Mouse (Mus musculus) forelimb bud, embryonic 11.5 days (tissue): ENCODE measurements around the gene Ets2.
"Not testable (repeated sequence)": the region's sequence is repeated elsewhere in the genome, so short reads cannot be mapped to it uniquely, and the experiment has no call there.

ENCODE experiments used
- DNase-seq: peaks from one replicate; pipeline ENCODE4 v3.0.0-alpha.2; 2012; ENCODE audit warnings: low read depth, low spot score

Ets2 gene

DNA sequence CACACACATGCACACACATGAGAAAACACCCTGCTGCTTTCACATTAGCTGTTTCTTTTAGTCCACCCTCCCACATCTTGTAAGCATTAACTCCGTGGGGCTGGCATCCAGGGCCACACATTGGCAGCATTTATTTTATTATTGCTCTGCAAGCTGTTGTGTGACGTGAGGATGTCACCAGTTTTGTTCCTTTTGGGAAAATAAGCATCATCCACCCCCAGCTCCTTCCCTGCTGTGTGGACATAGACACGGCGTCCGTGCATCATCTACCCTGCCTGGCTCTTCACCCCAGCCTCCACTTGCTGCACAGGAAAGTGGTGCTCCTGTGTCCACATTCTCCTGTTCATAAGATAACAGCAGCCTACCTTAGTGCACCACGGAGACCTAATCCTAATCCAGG is 27.9 kb downstream of the Ets2 start:
- no peak for DNase-seq

DNA sequence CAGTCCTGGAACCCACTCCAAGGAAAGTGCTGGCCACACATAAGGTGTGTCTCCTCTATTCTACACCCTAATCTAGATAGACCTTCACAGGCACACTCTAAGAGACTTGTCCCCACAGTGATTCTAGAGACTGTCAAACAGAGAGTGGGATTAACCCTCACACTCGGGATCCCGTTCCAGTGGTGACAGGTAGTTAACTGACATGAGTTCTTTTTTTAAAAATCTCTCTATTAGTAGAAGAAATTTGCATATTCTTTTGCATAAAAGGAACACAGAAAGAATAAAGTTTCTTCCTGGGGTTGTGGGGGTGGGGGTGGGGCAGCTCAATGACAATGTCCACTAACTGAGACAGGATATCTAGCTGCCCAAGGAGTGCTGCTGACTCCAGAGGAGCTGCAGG is 32.9 kb downstream of the Ets2 start:
- no peak for DNase-seq

DNA sequence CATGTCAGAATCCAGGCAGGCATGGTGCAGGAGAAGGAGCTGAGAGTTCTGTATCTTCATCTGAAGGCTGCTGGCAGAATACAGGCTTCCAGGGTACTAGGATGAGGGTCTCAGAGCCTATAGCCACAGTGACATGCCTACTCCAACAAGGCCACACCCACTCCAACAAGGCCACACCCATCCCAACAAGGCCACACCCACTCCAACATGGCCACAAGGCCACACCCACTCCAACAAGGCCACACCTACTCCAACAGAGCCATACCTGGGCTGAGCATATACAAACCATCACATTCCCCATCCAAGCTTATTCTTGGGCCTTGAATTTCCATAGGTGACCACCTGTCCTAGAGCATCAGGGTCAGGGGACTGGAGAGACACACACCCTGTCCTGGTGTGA is 34.2 kb downstream of the Ets2 start:
- DNase-seq, result no peak

DNA sequence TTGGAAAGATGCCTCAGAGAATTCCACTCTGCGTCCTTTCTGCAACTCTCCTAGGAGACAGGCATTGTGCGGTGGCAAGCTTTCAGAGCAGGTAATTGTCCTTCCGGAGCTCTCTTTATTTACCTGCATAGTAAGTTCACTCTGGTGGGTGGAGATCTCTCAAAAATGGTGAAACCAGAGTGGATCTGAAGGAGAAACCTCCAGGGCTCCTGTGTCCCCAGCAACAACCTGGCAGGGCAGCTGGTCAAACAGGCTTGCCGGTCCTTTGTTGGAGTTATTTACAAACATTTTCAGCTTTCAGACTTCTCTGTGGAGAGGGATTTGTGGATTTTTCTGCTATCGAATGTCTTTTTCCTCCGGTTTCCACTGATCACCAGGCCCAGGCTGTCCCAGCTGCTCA is 34.6 kb downstream of the Ets2 start:
- DNase-seq, result no peak

DNA sequence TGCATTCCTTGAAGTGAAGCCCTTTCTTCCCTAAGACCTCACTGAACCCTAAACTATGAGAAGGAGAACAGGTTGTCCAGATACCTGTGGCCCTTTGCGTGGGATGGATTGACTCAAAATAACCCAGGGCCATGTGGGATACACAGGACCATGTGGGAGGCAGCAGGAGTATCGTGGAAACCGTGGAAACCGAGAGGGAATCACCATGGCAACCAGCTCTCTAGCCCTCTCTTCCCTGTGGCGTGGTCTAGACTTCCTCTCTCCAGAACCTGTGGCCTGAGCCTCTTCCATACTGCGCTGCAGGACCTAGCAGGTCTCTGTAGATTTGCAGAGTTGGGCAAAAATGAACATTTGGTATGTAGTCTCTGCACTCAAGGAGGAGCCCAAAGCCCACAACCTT is 37.6 kb downstream of the Ets2 start:
- no peak for DNase-seq

DNA sequence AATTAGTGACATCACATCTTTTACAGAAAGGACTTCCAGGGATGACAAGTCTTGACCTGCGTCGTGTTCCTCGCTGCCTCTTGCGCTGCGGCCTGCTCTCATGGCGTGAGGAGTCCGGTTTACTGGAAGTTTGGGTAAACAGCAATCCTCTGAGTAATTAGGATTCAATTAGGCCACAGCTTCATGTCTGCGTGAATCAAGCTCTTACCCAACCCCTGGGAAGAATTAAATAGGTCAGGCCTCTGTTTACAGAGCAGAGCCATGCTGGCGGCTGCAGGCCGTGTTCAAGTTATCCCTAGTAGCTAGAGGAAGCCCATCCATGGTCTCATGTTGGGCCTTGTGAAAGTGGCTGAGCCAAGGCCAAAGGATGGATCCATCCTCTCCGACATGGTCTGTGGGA is 39.5 kb downstream of the Ets2 start:
- no peak for DNase-seq

DNA sequence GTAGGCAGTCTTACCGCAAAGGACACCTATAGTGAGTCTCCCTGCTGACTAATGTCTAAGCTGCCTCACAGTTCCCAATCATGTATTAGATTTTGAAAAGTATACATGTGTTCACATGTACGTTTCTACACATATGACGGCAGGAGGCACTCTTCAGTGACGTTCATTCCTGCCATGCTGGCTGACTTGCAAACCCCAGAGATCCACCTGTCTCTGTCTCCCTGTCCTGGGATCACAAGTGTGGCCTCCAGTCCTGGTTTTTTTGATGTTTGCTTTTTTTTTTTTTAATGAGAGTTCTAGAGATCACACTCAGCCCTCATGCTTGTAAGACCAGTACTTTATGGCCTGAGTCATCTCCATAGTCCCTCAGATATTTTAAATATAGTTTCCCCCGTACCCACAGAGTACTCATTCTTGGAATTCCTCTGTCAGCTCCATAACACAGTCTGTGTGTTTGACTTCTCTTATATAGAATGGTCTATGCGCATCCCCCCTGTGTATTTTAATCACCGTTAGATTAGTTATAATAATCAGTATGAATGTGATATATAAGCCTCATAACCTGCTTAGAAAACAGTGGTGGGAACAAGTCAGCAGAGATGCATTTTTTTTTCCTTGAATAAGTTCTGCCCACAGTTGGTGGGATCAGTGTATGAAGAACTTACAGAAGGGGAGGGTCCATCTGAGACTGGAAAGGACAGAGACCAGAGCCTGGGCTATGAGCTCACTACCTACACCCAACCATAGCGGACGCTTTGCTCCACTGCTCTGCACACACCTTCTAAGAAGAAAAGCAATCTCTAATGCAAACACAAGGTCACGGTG is 40.3 kb downstream of the Ets2 start:
- no peak for DNase-seq

DNA sequence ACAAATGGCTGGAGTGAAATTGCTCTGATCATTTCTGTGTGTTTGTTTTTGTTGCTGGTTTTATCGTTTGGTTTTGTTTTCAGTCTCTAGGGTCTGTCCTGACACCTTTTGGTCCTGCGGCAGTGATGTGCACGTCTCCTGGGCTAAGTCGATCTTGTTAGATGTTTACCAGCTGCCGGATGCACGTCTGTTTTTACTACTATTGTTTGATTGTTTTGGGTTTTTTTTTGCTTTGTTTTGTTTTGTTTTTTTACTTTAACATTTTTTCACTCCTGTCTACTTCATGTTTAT is 40.8 kb downstream of the Ets2 start:
- no peak for DNase-seq

DNA sequence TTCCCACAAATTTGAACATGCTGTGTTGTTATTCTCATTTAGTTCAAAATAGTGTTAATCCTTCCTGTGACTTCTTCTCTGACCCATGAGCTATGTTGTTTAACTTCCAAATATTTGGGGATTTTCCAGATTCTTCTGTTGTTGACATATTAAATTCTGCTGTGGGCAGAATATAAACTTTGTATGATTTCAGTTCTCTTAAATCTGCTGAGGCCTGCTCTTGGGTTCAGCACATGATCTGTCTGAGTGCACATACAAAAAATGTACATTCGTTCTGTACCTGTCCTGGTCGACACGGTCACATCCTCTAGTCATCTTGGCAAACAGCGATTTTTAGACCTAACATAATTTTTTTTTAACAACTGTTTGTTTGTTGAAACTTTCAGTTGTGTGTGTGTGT is 41.2 kb downstream of the Ets2 start:
- no peak for DNase-seq

DNA sequence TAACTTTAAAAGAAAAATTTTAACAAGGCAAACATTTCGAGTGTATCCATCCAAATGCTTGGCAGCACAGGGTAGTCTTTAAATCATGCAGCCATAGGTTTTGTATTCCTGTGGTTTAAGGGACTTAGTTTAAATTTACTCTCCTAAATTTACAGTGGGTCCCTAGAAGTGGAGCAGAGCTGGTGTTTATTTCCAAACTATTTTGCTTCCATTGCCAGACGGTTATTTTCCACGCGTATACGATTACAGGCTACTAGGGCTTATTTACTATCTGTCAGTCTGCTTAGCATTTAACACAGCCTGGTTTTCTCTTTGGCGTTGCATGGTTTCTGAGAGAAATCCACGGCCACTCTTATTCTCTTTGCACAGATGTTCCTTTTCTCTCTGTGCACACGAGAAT is 42.9 kb downstream of the Ets2 start:
- DNase-seq, result no peak

DNA sequence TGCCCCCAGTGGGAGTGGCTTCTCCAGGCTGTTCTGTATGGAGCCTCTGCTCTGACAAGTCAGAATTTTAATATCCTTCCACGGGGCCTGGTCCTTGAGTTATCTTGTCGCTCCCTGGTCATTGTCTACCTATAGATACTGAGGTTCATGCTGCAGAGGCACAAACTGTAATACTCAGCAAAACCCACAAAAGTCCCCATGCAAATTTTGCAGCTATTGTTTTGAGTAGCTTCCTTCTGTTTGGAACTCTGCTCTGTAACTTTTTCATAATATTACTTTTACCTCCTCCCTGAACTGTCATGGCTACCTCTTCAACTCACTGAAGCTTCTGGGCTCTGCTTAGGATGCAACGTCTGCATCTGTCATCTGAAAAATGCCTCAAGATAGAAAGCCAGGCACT is 43.8 kb downstream of the Ets2 start:
- no peak for DNase-seq

DNA sequence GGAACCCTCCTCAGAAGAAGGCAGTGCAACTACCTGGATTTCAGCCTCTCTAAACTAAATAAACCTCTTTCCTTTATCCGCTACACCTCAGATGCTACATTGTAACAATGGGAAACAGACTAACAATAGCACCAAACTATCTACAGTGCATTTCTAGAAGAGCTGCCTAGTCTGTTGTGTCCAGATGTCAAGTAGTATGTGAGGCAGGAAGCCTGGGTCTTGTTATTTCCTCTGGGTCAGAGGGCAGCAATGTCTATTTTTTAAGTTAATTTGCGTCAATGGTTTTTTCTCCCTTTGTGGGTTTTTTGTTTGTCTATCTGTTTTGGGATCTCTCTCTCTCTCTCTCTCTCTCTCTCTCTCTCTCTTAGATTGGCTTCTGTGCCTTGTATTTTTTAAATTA is 44.7 kb downstream of the Ets2 start:
- no peak for DNase-seq

DNA sequence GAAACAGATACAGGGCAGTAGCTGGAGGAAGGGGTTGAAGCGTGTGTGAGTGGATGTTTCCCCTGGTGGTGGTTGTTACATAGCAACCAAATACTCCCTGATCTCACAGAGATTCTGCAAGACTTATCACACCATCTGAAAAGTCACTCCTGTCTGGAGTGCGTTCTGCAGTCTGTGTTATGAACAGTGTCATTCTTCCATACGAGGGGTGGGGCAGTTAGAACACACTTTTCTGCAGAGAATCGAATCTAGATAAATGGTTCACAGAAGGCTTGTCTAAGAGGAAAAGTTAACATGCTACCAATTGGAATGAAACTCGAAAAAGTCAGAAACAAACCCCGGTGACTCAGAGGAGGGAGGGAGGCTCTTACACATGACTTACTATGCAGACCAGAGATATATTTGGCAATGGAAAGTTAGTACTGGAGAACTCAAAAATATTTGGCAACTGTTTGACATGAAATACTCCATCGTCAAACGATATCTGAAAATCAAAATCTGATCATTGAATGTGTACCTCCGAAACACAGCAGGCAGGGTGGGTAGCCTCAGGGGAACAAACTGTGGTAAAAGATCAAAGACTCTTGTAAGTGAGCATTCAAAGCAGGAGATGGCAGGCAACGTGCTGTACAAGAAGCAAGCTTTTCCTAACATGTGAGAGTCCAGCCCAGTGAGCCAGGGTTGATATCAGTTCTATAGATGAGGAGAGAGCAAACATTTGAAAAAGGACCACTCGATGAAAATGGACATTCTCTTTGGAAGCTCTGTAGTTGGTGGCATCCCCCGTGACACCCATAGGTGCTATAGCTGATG is 47.6 kb downstream of the Ets2 start:
- no peak for DNase-seq

DNA sequence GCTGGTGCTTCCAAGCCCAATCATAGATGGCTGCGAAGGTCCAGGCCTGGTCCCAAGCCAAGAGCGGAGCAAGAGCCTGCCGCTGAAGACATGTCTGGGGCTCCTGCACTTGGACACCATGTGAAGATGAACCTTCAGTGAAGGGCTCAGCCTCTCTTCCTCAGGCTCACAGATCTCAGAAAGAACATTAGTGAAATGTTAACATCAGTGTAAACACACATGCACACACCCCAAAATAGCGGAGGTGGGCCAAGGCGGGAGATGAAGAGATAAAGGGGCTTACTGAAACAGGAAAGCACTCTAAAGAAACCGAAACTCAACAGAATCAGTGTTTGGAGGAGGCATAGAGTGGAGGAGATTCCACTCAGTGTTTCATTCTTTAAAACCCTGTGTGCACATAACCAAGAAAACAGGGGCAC is 48.3 kb downstream of the Ets2 start:
- DNase-seq, result no peak

DNA sequence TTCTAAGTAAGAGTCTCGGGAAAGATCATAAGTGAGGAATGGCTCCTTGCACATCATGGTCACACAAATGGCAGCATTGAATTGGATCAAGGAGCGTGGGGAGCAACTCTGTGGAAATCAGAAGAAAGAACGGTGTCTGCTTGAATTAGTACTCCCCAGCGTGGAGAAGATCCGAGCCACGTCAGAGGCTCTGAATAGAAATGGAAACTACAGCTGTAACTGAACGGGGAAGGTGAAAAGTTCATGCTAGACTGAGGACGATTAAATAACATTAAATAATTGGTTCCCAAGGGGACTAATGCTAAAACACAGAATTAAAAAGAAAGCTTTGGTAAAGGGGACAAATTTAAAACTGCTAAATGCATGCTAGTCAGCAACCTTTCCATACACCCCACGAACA is 50.6 kb downstream of the Ets2 start:
- no peak for DNase-seq

DNA sequence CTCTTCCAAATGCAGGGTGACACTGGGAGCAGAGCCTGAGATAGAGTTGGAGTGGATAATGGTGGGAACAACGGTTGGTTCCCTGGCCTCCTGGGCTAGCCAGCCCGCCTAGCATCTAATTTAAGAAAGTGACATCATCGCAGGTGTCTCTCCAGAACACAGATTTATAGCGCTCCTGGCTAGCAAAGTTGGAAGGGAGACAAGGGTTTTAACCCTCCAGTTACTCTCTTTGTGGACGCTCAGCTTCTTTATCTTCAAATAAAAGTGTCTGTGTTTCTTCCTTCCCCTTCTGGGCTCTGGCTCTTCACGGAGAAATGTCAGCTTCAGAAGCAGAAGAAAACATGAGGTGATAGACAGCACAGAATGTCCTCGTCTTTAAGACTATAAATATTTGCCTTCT is 51.4 kb downstream of the Ets2 start:
- no peak for DNase-seq

DNA sequence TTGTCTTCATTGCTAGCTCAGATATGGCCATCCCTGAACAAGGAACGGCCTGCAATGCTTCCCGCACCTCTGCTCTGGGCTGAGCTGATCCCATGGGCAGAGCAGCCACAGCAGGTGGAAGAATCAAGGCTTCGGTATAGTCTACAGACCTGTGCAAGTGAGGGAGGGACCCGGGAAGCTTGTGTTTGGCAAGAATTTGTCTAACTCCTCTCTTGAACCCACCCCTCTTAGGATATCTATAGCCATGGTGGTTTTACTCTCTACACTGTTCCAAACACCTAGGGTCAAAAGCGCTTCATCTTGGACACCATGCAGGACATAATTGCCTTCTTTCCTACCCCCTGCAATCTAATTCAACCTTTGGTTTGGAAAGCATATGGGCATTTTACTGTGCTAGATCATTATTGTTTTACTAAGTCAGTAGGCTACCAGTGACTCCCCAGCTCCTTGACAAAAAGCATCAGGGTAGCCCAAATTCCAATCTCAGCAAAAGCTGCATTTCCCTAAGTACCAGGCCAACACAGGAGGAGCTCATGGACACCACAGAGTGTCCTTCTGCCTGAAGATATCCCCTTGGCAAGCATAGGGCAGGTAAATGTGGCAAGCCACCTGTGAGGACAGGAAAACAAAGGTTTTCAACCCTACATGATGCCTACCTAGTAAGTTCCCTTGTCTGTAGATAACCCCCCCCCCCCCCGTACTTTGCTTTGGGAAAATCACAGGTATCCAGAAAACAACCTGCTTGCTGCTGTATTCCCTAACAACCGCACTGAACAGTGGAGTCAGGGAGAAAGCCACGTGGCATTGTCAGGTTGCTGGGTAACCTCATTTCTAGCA is 57.5 kb downstream of the Ets2 start:
- DNase-seq, result no peak

DNA sequence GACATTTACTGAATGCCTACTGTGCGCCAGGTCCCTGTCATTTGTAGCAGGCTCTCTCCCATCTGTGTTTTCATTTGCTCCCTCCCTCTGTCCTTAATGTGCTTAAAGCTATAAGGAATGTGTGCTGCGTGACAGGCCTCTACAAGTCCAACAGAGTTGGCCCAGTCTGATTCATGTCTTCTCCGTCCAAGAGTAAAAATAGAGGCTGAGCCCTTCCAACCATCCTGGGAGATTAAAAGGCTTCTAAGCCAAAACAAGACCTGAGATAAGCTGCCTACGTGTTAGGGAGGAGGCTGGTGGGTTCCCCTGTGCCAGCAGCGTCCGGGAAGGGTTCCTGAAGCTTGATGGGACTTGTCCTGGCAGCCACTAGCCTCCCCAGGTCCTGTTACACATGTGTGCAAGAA is 58.1 kb downstream of the Ets2 start:
- no peak for DNase-seq

DNA sequence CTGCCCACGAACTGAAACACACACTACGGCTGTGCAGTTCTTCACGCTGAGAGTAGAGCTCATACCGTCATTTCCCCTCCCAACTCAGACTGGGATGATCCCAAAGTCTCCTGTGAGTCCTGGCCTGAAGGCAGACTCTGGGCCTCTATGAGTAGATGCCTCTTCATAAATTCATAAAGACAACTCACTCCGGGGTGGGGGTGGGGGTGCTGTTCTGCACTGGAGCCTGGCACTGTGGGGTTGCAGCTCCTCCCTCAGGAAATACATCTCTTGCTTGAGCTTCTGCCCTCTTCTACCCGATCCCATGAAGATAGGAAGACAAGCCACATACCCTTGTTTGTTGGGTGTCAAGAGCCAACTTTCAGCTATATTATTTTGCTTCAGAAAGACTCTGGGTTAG is 59.9 kb downstream of the Ets2 start:
- DNase-seq, result no peak

DNA sequence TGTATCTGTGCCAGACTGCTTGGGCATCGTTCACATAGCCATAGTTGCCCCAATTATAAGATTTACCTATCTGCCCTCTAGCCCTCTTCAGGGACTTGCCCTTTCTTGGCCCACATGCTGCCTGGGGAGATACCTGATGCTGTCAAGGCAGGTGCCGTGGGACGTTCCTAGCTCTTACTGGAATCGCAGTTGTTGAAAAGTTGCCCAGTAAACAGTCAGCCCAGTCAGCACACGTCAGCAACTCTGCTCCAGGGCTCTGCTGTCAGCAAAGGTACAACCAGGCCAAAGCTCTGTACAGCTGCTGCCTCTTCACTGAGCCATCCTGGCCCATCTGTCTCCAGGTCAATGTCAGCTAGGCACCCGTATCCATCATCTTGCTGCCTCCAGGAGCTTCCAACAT is 61.3 kb downstream of the Ets2 start:
- DNase-seq, result no peak

DNA sequence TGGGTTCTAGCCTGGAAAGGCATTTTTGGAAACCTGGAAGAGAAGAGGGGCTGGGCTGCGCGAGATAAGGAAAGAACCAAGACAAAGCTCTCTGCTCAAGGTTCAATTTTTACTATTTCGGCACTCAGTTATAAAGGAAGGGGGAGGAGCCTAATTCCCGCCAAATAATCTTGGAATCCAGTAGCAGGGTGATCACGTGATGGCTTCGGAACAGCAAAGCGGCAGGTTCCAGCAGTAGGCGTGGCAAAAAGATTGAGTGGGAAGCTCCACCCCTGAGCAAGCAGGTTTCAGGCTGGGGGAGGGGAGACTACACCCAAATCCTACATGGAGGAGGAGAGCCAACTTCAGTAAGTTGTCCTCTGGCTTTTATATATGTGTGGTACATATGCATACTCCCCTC is 62.2 kb downstream of the Ets2 start:
- not testable (repeated sequence) for DNase-seq

DNA sequence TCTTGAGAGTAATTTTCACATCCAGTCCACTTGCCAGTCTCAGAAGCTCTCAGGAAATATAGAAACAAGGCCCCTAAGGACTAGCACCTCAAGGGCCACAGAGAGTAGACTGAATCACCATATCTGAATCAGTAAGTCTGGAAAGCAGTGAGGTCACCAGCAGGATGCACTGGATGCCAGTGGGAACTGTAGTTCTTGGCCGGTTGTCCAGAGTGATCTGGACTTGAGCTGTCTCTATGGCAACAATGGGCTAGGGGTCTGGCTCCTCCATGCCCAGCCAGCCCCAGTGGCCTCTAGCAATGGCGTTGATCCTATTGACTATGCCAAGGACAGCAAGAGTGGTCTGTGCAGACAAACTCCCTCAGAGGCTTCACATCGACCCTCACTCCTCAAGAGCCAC is 64.3 kb downstream of the Ets2 start:
- DNase-seq, result no peak

DNA sequence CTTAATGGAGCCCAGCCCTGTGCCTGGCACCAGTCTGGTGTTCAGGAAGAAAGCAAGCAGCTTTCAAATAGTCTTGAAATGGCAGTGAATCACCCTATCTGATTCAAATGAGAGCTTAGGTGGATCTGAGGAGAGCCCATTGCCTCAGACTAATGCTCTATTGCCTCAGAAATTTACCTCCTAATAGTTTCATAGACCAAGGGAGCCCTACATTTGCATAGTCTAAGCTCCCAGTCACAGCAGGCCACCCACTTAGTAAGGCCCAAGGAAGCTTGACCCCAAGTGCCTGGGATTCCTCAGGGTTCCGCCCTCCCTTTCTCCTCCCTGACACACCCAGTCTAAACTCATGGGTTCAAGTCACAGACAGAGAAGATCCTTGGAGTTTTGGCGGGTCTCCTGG is 65.4 kb downstream of the Ets2 start:
- no peak for DNase-seq
